Mouse (Mus musculus) myocyte (in vitro differentiated cells): ENCODE data around the gene Snrnp70. TPM values are rescaled to one million over a fixed set of nuclear protein-coding genes. Genes with fewer than 3 reads are reported as not detected.

Source experiments
- H3K27me3 ChIP-seq: one replicate; pipeline ENCODE4 v1.6.1; 2011; ENCODE audit not compliant: control insufficient read depth, insufficient read depth, insufficient read length
- H3K36me3 ChIP-seq: one replicate; pipeline ENCODE4 v1.6.1; 2011; ENCODE audit not compliant: control insufficient read depth, insufficient read depth
- H3K4me2 ChIP-seq: one replicate; pipeline ENCODE4 v1.6.1; 2011; ENCODE audit warnings: low read depth, control low read depth
- H3K4me3 ChIP-seq: one replicate; pipeline ENCODE4 v1.5.1; 2011; ENCODE audit warnings: mild to moderate bottlenecking, control low read depth, moderate library complexity
- H3K79me2 ChIP-seq: one replicate; pipeline ENCODE4 v1.6.1; 2011; ENCODE audit not compliant: control insufficient read depth, insufficient read depth
- H3ac ChIP-seq: one replicate; pipeline ENCODE4 v1.6.1; 2011; ENCODE audit not compliant: control insufficient read depth, insufficient read length
- CEBPB ChIP-seq: IDR thresholded peaks from 2 replicates; pipeline ENCODE4 v1.6.1; 2011; ENCODE audit warnings: mild to moderate bottlenecking, moderate library complexity; ENCODE audit not compliant: poor library complexity, insufficient read depth, severe bottlenecking
- E2F4 ChIP-seq: IDR thresholded peaks from one replicate; pipeline ENCODE4 v1.6.1; 2011; ENCODE audit warnings: mild to moderate bottlenecking, control low read depth, moderate library complexity; ENCODE audit not compliant: insufficient read depth
- MAX ChIP-seq: IDR thresholded peaks from one replicate; pipeline ENCODE4 v1.6.1; 2011; ENCODE audit warnings: low read depth, mild to moderate bottlenecking, control low read depth
- MYOD1 ChIP-seq, 3 experiments: IDR thresholded peaks; one replicate each; pipeline ENCODE4 v1.6.1; 2011; ENCODE audit warnings: control low read depth in 2 of 3, low read depth in 2 of 3, mild to moderate bottlenecking in 2 of 3, moderate library complexity in 1 of 3; ENCODE audit not compliant: insufficient read length in 2 of 3, control insufficient read depth in 1 of 3
- MYOG ChIP-seq, 3 experiments: IDR thresholded peaks; one replicate each; pipeline ENCODE4 v1.6.1; 2011; ENCODE audit warnings: control low read depth in 2 of 3, low read depth in 2 of 3, mild to moderate bottlenecking in 2 of 3; ENCODE audit not compliant: insufficient read length in 2 of 3, control insufficient read depth in 1 of 3, insufficient read depth in 1 of 3
- POLR2A ChIP-seq: IDR thresholded peaks from one replicate; pipeline ENCODE4 v1.6.1; 2011; ENCODE audit warnings: low read depth, mild to moderate bottlenecking, control low read depth, moderate library complexity; ENCODE audit not compliant: insufficient read length
- POLR2AphosphoS2 ChIP-seq: IDR thresholded peaks from one replicate; pipeline ENCODE4 v1.6.1; 2011; ENCODE audit warnings: low read depth, control low read depth; ENCODE audit not compliant: insufficient read length
- REST ChIP-seq: IDR thresholded peaks from one replicate; pipeline ENCODE4 v1.6.1; 2011; ENCODE audit warnings: mild to moderate bottlenecking, control low read depth, moderate library complexity; ENCODE audit not compliant: insufficient read depth, insufficient read length
- SRF ChIP-seq: IDR thresholded peaks from one replicate; pipeline ENCODE4 v1.6.1; 2011; ENCODE audit warnings: low read depth; ENCODE audit not compliant: control insufficient read depth, insufficient read length
- TCF12 ChIP-seq: IDR thresholded peaks from one replicate; pipeline ENCODE4 v1.6.1; 2011; ENCODE audit warnings: mild to moderate bottlenecking, control low read depth; ENCODE audit not compliant: poor library complexity, insufficient read depth, severe bottlenecking
- TCF3 ChIP-seq: IDR thresholded peaks from one replicate; pipeline ENCODE4 v1.6.1; 2011; ENCODE audit warnings: low read depth, control low read depth; ENCODE audit not compliant: insufficient read length
- USF1 ChIP-seq: IDR thresholded peaks from one replicate; pipeline ENCODE4 v1.6.1; 2011; ENCODE audit warnings: low read depth, mild to moderate bottlenecking, control low read depth, moderate library complexity
- polyA plus RNA-seq: library from polyadenylated mRNA; unstranded; fragments of >200 nt; fragmentation: generic; extraction: Trizol; gene quantifications from one replicate; pipeline ENCODE4 v1.2.1, GENCODE M21; 2012; ENCODE audit warnings: missing spikeins

Gene Snrnp70
- 189 TPM for polyA plus RNA-seq

- TF ChIP-seq MAX, result no peak
- TF ChIP-seq REST, result peak; percentile 25
- no peak for TF ChIP-seq USF1
- TF ChIP-seq POLR2A, result peak; percentile 87
- no peak for TF ChIP-seq CEBPB
- TF ChIP-seq MYOG (IDR thresholded peaks at IDR 0.05; ENCODE audit: control insufficient read depth in 1 of 3, insufficient read depth in 1 of 3, insufficient read length in 2 of 3, low read depth in 2 of 3), result no peak
- peak; percentile 77 for TF ChIP-seq SRF
- TF ChIP-seq TCF12, result no peak
- no peak for TF ChIP-seq E2F4
- no peak for TF ChIP-seq TCF3
- TF ChIP-seq MYOD1 (IDR thresholded peaks at IDR 0.05; ENCODE audit: control insufficient read depth in 1 of 3, insufficient read length in 2 of 3, low read depth in 2 of 3), result no peak
- TF ChIP-seq POLR2AphosphoS2, result peak; percentile 96
Observed at GRCm38 (mm10) chr7:45395578-45396336, at the start of gene Snrnp70. Snrnp70 (minus strand) TSS chr7:45395742.

DNA sequence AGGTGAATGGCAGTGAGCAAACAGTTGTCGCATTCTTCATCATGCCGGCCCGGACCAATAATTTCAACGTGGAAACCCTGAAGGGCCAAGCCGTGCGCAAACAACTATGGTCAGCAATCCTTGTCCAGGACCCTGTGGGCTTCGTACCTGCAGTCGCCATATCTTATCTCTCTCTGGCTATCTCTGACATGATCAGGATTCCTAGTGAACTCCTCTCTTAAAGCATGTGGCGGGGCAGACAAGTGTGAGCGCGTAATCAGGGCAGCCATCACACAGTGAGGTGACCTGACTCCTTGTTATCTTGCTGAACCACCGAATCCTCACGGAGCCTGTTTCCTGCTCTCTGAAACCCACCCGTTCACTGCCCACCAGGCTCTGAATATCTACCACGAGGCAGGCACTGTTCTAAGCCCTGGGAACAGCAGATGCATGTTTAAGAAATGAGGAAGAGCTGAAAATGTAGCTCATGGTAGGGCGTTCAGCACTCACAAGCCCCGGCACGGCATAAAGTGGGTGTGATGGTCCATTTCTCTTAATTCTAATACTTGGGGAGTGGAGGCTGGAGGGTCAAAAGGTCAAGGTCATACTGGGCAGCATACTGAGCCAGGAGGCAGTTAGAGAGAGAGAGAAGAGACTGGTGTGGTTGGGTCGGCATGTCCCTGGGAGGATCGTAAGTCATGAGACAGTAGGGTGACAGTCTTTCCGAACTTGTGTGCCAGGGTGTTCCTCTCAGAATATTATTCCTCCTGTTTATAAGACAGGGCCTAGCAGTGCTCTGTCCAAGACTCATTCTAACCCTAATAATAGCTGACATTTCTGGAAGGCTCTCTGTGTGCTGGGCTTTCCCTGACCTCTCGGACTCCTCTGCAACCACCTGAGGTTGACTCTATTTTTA lies 48.2 kb upstream of the Snrnp70 start:
- H3K4me3 ChIP-seq, result no peak overlapping the region
- H3ac ChIP-seq, result no peak overlapping the region
- H3K27me3 ChIP-seq, result no peaks in the 10 kb centered on the region
- H3K4me2 ChIP-seq, result no peak overlapping the region
- TF ChIP-seq CEBPB (no peak), MYOG (IDR thresholded peaks at IDR 0.05; ENCODE audit: control insufficient read depth in 1 of 3, insufficient read depth in 1 of 3, insufficient read length in 2 of 3, low read depth in 2 of 3) (no peak), SRF (no peak), MAX (no peak), REST (no peak), TCF3 (no peak), E2F4 (no peak), POLR2A (no peak)
- peaks cover 62% of the 10 kb centered on the region for H3K36me3 ChIP-seq
- H3K79me2 ChIP-seq, result no peaks in the 10 kb centered on the region

More at GRCm38 (mm10) chr7:45395578-45396336, at the start of gene Snrnp70:
- peaks cover 43% of the 10 kb centered on the region for H3K79me2 ChIP-seq
- H3K27me3 ChIP-seq, result no peaks in the 10 kb centered on the region
- peaks cover 23% of the 10 kb centered on the region for H3K36me3 ChIP-seq
- peak within 1 kb of the TSS; percentile 26 for H3ac ChIP-seq
- H3K4me2 ChIP-seq, result peak within 1 kb of the TSS; percentile 94
- peak within 1 kb of the TSS; percentile 98 for H3K4me3 ChIP-seq

DNA sequence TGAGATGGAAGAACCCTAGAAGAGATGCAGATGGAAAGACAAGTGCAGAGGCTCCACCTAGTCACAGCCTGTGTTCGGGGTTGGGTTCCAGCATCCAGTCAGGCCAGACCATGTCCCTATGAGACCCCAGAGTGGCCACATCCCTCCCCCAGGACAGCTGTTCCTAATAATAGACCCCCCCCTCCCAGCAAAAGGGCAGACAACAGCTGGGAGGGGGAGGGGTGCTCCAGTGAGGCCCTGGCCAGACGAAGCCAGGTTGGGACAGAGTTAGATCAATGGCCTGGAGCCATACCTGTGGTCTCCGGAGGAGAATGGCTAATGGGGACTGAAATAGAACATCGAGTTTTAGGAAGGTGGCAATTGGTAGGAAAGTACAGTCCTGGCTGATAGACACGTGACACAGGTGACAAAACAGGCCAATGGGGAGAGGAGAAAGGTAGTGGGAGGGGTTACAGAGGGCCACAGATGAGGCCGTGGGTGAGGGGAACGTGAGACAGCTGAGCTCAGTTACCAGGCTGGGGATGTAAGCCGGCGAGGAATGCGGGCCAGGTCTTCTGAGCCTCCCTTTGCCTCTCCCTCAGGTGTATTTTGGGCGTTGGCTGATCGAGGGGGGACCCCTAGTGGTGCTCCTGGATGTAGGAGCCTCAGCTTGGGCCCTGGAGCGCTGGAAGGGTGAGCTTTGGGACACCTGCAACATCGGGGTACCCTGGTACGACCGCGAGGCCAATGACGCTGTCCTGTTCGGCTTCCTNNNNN lies 42.2 kb upstream of the Snrnp70 start, which contains the start of gene Ruvbl2:
TSS of gene Ruvbl2 (minus strand) at position 576 of the 756 bp plus-strand sequence.
- H3K27me3 ChIP-seq, result no peaks in the 10 kb centered on the region
- peak within 1 kb of the TSS; percentile 96 for H3K4me2 ChIP-seq
- TF ChIP-seq MAX, result no peak
- TF ChIP-seq USF1, result peak; percentile 10
- peak; percentile 33 for TF ChIP-seq POLR2A
- peak; percentile 42 for TF ChIP-seq TCF3
- peak; percentile 79 to 97 (median 94) for TF ChIP-seq MYOG (IDR thresholded peaks at IDR 0.05; ENCODE audit: control insufficient read depth in 1 of 3, insufficient read depth in 1 of 3, insufficient read length in 2 of 3, low read depth in 2 of 3)
- no peak for TF ChIP-seq REST
- TF ChIP-seq SRF, result no peak
- peak; percentile 80 to 96 (median 93) for TF ChIP-seq MYOD1 (IDR thresholded peaks at IDR 0.05; ENCODE audit: control insufficient read depth in 1 of 3, insufficient read length in 2 of 3, low read depth in 2 of 3)
- TF ChIP-seq POLR2AphosphoS2, result peak; percentile 74
- TF ChIP-seq TCF12, result peak; percentile 87
- no peak for TF ChIP-seq E2F4
- no peak for TF ChIP-seq CEBPB
- H3K36me3 ChIP-seq, result peaks cover 31% of the 10 kb centered on the region
- H3K4me3 ChIP-seq, result peak within 1 kb of the TSS; percentile 92
- no peak within 1 kb of the TSS for H3ac ChIP-seq
- peaks cover 42% of the 10 kb centered on the region for H3K79me2 ChIP-seq

DNA sequence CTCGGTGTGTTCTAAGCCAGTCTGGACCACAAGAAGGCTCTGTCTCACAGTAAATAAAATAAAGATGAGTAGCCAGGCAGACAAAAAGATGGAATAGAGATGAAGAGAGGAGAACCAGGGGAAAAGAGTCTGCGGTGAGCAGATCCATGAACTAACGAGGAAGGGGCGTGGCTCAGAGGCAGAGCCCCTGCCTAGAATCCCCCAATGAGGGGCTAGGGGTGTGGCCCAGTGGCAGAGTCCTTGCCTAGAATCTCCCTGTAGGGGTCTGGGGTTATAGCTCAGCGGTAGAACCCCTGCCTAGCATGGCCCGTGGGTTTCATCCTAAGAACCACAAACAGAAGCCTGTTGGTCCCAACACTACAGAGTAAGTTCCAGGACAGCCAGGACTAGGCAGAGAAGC lies 41.5 kb upstream of the Snrnp70 start:
- Histone ChIP-seq H3K4me2 (peak overlapping the region; percentile 96), H3ac (no peak overlapping the region), H3K27me3 (no peaks in the 10 kb centered on the region), H3K36me3 (peaks cover 26% of the 10 kb centered on the region), H3K4me3 (peak overlapping the region; percentile 92), H3K79me2 (peaks cover 49% of the 10 kb centered on the region)
- no peak for TF ChIP-seq MYOG (IDR thresholded peaks at IDR 0.05; ENCODE audit: control insufficient read depth in 1 of 3, insufficient read depth in 1 of 3, insufficient read length in 2 of 3, low read depth in 2 of 3)
- no peak for TF ChIP-seq POLR2AphosphoS2
- no peak for TF ChIP-seq TCF12
- no peak for TF ChIP-seq MAX
- no peak for TF ChIP-seq SRF
- TF ChIP-seq USF1, result no peak
- TF ChIP-seq TCF3, result no peak
- no peak for TF ChIP-seq MYOD1 (IDR thresholded peaks at IDR 0.05; ENCODE audit: control insufficient read depth in 1 of 3, insufficient read length in 2 of 3, low read depth in 2 of 3)
- no peak for TF ChIP-seq REST
- no peak for TF ChIP-seq CEBPB
- no peak for TF ChIP-seq POLR2A
- TF ChIP-seq E2F4, result no peak
